In genomic region chr16:93098057-93098456, GRCm38 (mm10) we compare ENCODE assay signal across 26 mouse cellular contexts.
"Had no signal": no experiment of that assay in that cellular context is flagged by ENCODE, and none has a peak within 500 bp of the region (broad histone marks: within the 10 kb centered on the region; RNA-seq: fewer than 3 reads in every experiment).

No protein-coding gene starts in this region.

- H3K27me3 ChIP-seq: heart, embryonic 15.5 days; kidney, embryonic 15.5 days; limb, embryonic 13.5 days; limb, embryonic 15.5 days had no signal

- DNase-seq: gastrocnemius, postnatal 14 days; gastrocnemius, postnatal 36 days; heart, adult 11 months; heart, adult 2 months; heart, postnatal 14 days; heart, postnatal 36 days; kidney, adult 11 months; kidney, adult 2 months; kidney, adult 9 months; kidney, postnatal 14 days; kidney, postnatal 36 days; layer of hippocampus, adult 9-11 months; layer of hippocampus, postnatal 36 days; left cerebral cortex, postnatal 4 days had no signal

- H3K9me3 ChIP-seq: heart, embryonic 13.5 days; heart, embryonic 15.5 days; kidney, embryonic 15.5 days; limb, embryonic 13.5 days; limb, embryonic 15.5 days; liver, embryonic 12.5 days had no signal

- H3K4me2 ChIP-seq: heart, embryonic 11.5 days; heart, embryonic 13.5 days; heart, embryonic 15.5 days; hindbrain, embryonic 14.5 days; kidney, embryonic 15.5 days; limb, embryonic 13.5 days; limb, embryonic 15.5 days; liver, embryonic 12.5 days had no signal

- ATAC-seq: hindbrain, embryonic 16.5 days; intestine, embryonic 16.5 days; liver, embryonic 12.5 days had no signal

- H3K27ac ChIP-seq: heart, adult 2 months; heart, embryonic 13.5 days; heart, embryonic 15.5 days; hindbrain, embryonic 14.5 days; kidney, embryonic 15.5 days; kidney, postnatal 0 days; limb, embryonic 13.5 days; limb, embryonic 15.5 days; liver, embryonic 12.5 days; liver, embryonic 14.5 days had no signal

- H3K36me3 ChIP-seq: heart, embryonic 13.5 days; heart, embryonic 15.5 days; kidney, embryonic 15.5 days; limb, embryonic 13.5 days; limb, embryonic 15.5 days; liver, embryonic 12.5 days had no signal

- H3K4me1 ChIP-seq: kidney, embryonic 15.5 days; liver, embryonic 12.5 days had no signal

- H3K9ac ChIP-seq: heart, embryonic 13.5 days; heart, embryonic 15.5 days; hindbrain, embryonic 14.5 days; kidney, embryonic 15.5 days; limb, embryonic 13.5 days; limb, embryonic 15.5 days; liver, embryonic 12.5 days; liver, embryonic 14.5 days had no signal

- H3K4me3 ChIP-seq: heart, adult 2 months; heart, embryonic 13.5 days; heart, embryonic 15.5 days; kidney, embryonic 15.5 days; limb, embryonic 13.5 days; limb, embryonic 15.5 days; liver, embryonic 12.5 days had no signal
